Mouse (Mus musculus) thymus, adult 18-20 months (tissue): ENCODE results near the gene Osbpl2.

ENCODE experiments used
- DNase-seq, 2 experiments: peaks; one replicate each; pipeline ENCODE4 v3.0.0; 2022; ENCODE audit warnings: mixed read lengths in 2 of 2

Osbpl2 gene

GRCm38 (mm10) chr2:180204501-180204900, 85.4 kb downstream of the Osbpl2 start:
- DNase-seq, result no peak

GRCm38 (mm10) chr2:180205083-180205955, 86.2 kb downstream of the Osbpl2 start:
- DNase-seq, result no peak

GRCm38 (mm10) chr2:180205956-180206280, 86.8 kb downstream of the Osbpl2 start:
- DNase-seq, result no peak

GRCm38 (mm10) chr2:180207840-180208239, 88.7 kb downstream of the Osbpl2 start:
- DNase-seq, result no peak

GRCm38 (mm10) chr2:180208976-180209375, 89.9 kb downstream of the Osbpl2 start:
- no peak for DNase-seq

GRCm38 (mm10) chr2:180212255-180212654, 93.1 kb downstream of the Osbpl2 start:
- no peak for DNase-seq
